Mouse (Mus musculus): ENCODE measurements around the gene Errfi1. TPM values are rescaled to one million over a fixed set of nuclear protein-coding genes. Genes with fewer than 3 reads are reported as not detected.
A peak's percentile ranks its signal among the peaks of the same experiment; 100 is the strongest.

Errfi1 gene
- 2.1 and 2.5 TPM in 2 replicates for total RNA-seq (2017)

- ATAC-seq (replicated peaks in 1 of 2; ENCODE audit: insufficient read depth in 1 of 2, low FRiP score in 2 of 2, low TSS enrichment in 1 of 2, low read depth in 1 of 2, poor library complexity in 2 of 2, severe bottlenecking in 2 of 2): no peak
Measured at GRCm38 (mm10) chr4:150853680-150854461, at the start of gene Errfi1. Errfi1 (plus strand) TSS chr4:150853919.

GRCm38 (mm10) chr4:150804204-150804603 is 49.5 kb upstream of the Errfi1 start:
- ATAC-seq (replicated peaks in 1 of 2; ENCODE audit: insufficient read depth in 1 of 2, low FRiP score in 2 of 2, low TSS enrichment in 1 of 2, low read depth in 1 of 2, poor library complexity in 2 of 2, severe bottlenecking in 2 of 2): no peak

GRCm38 (mm10) chr4:150807727-150808470 is 45.8 kb upstream of the Errfi1 start:
- 0 out of 4 replicates have a peak, but pooled peaks of 1 of the 2 experiments have one; percentile 7 for ATAC-seq (replicated peaks in 1 of 2; ENCODE audit: insufficient read depth in 1 of 2, low FRiP score in 2 of 2, low TSS enrichment in 1 of 2, low read depth in 1 of 2, poor library complexity in 2 of 2, severe bottlenecking in 2 of 2)

- peak; percentile 74 to 78 for ATAC-seq (replicated peaks in 1 of 2; ENCODE audit: insufficient read depth in 1 of 2, low FRiP score in 2 of 2, low TSS enrichment in 1 of 2, low read depth in 1 of 2, poor library complexity in 2 of 2, severe bottlenecking in 2 of 2)
Measured at GRCm38 (mm10) chr4:150808471-150808847, 45.3 kb upstream of the Errfi1 start.

GRCm38 (mm10) chr4:150809323-150809722 is 44.4 kb upstream of the Errfi1 start:
- 0 out of 4 replicates have a peak, but pooled peaks of 1 of the 2 experiments have one; percentile 2 for ATAC-seq (replicated peaks in 1 of 2; ENCODE audit: insufficient read depth in 1 of 2, low FRiP score in 2 of 2, low TSS enrichment in 1 of 2, low read depth in 1 of 2, poor library complexity in 2 of 2, severe bottlenecking in 2 of 2)

- no peak for ATAC-seq (replicated peaks in 1 of 2; ENCODE audit: insufficient read depth in 1 of 2, low FRiP score in 2 of 2, low TSS enrichment in 1 of 2, low read depth in 1 of 2, poor library complexity in 2 of 2, severe bottlenecking in 2 of 2)
Measured at GRCm38 (mm10) chr4:150815144-150815543, 38.6 kb upstream of the Errfi1 start.

- ATAC-seq (replicated peaks in 1 of 2; ENCODE audit: insufficient read depth in 1 of 2, low FRiP score in 2 of 2, low TSS enrichment in 1 of 2, low read depth in 1 of 2, poor library complexity in 2 of 2, severe bottlenecking in 2 of 2): no peak
Measured at GRCm38 (mm10) chr4:150816414-150816951, 37.2 kb upstream of the Errfi1 start.

- ATAC-seq (replicated peaks in 1 of 2; ENCODE audit: insufficient read depth in 1 of 2, low FRiP score in 2 of 2, low TSS enrichment in 1 of 2, low read depth in 1 of 2, poor library complexity in 2 of 2, severe bottlenecking in 2 of 2): no peak
Measured at GRCm38 (mm10) chr4:150819126-150819910, 34.4 kb upstream of the Errfi1 start.

- ATAC-seq (replicated peaks in 1 of 2; ENCODE audit: insufficient read depth in 1 of 2, low FRiP score in 2 of 2, low TSS enrichment in 1 of 2, low read depth in 1 of 2, poor library complexity in 2 of 2, severe bottlenecking in 2 of 2): no peak
Measured at GRCm38 (mm10) chr4:150821381-150821780, 32.3 kb upstream of the Errfi1 start.

GRCm38 (mm10) chr4:150822624-150823023 is 31.1 kb upstream of the Errfi1 start:
- no peak for ATAC-seq (replicated peaks in 1 of 2; ENCODE audit: insufficient read depth in 1 of 2, low FRiP score in 2 of 2, low TSS enrichment in 1 of 2, low read depth in 1 of 2, poor library complexity in 2 of 2, severe bottlenecking in 2 of 2)

GRCm38 (mm10) chr4:150823614-150824480 is 29.9 kb upstream of the Errfi1 start:
- peak; percentile 41 to 51 for ATAC-seq (replicated peaks in 1 of 2; ENCODE audit: insufficient read depth in 1 of 2, low FRiP score in 2 of 2, low TSS enrichment in 1 of 2, low read depth in 1 of 2, poor library complexity in 2 of 2, severe bottlenecking in 2 of 2)

GRCm38 (mm10) chr4:150824877-150825276 is 28.8 kb upstream of the Errfi1 start:
- no peak for ATAC-seq (replicated peaks in 1 of 2; ENCODE audit: insufficient read depth in 1 of 2, low FRiP score in 2 of 2, low TSS enrichment in 1 of 2, low read depth in 1 of 2, poor library complexity in 2 of 2, severe bottlenecking in 2 of 2)

GRCm38 (mm10) chr4:150825531-150825930 is 28.2 kb upstream of the Errfi1 start:
- ATAC-seq (replicated peaks in 1 of 2; ENCODE audit: insufficient read depth in 1 of 2, low FRiP score in 2 of 2, low TSS enrichment in 1 of 2, low read depth in 1 of 2, poor library complexity in 2 of 2, severe bottlenecking in 2 of 2): no peak

- ATAC-seq (replicated peaks in 1 of 2; ENCODE audit: insufficient read depth in 1 of 2, low FRiP score in 2 of 2, low TSS enrichment in 1 of 2, low read depth in 1 of 2, poor library complexity in 2 of 2, severe bottlenecking in 2 of 2): no peak
Measured at GRCm38 (mm10) chr4:150831321-150831720, 22.4 kb upstream of the Errfi1 start.

- ATAC-seq (replicated peaks in 1 of 2; ENCODE audit: insufficient read depth in 1 of 2, low FRiP score in 2 of 2, low TSS enrichment in 1 of 2, low read depth in 1 of 2, poor library complexity in 2 of 2, severe bottlenecking in 2 of 2): no peak
Measured at GRCm38 (mm10) chr4:150831941-150832340, 21.8 kb upstream of the Errfi1 start.

- no peak for ATAC-seq (replicated peaks in 1 of 2; ENCODE audit: insufficient read depth in 1 of 2, low FRiP score in 2 of 2, low TSS enrichment in 1 of 2, low read depth in 1 of 2, poor library complexity in 2 of 2, severe bottlenecking in 2 of 2)
Measured at GRCm38 (mm10) chr4:150835163-150835562, 18.6 kb upstream of the Errfi1 start.

- ATAC-seq (replicated peaks in 1 of 2; ENCODE audit: insufficient read depth in 1 of 2, low FRiP score in 2 of 2, low TSS enrichment in 1 of 2, low read depth in 1 of 2, poor library complexity in 2 of 2, severe bottlenecking in 2 of 2): no peak
Measured at GRCm38 (mm10) chr4:150836258-150836657, 17.5 kb upstream of the Errfi1 start.

All from hematopoietic stem cell, adult 5-6 weeks (primary cell).